Comparison of ENCODE assay signal across 7 mouse cellular contexts in genomic region chr6:71908481-71909381, GRCm38 (mm10). TPM values are rescaled to one million over a fixed set of nuclear protein-coding genes. Genes with fewer than 3 reads are reported as not detected.
DNase-seq lines count a peak whose midpoint lies in the region; ATAC-seq lines count a peak whose summit lies in the region.

Gene Ptcd3 (minus strand): TSS chr6:71908750.
Gene Polr1a (plus strand): TSS chr6:71909053.

- H3K4me3 ChIP-seq in embryonic facial prominence, embryonic 12.5 days: peak within 1 kb of the TSS; percentile 57
- peak within 1 kb of the TSS; percentile 72 for H3K4me3 ChIP-seq in limb, embryonic 11.5 days (ENCODE audit: low read depth, low read length)
- peak within 1 kb of the TSS; percentile 64 for H3K4me3 ChIP-seq in midbrain, embryonic 14.5 days (replicated peaks; ENCODE audit: low read depth, low read length)

- peaks cover 24% of the 10 kb centered on the region; the same call in 1 of the 2 replicates for H3K4me1 ChIP-seq in embryonic facial prominence, embryonic 12.5 days
- no peaks in the 10 kb centered on the region for H3K4me1 ChIP-seq in limb, embryonic 11.5 days (ENCODE audit: control insufficient read depth, insufficient read depth, low read length)
- H3K4me1 ChIP-seq in midbrain, embryonic 14.5 days (ENCODE audit: control insufficient read depth, insufficient read depth, low read length): peaks cover 4% of the 10 kb centered on the region

- no peaks in the 10 kb centered on the region for H3K9me3 ChIP-seq in embryonic facial prominence, embryonic 12.5 days
- no peaks in the 10 kb centered on the region for H3K9me3 ChIP-seq in limb, embryonic 11.5 days (ENCODE audit: control insufficient read depth, low read length)
- no peaks in the 10 kb centered on the region for H3K9me3 ChIP-seq in midbrain, embryonic 14.5 days (ENCODE audit: control insufficient read depth, low read length)

- WGBS in embryonic facial prominence, embryonic 12.5 days: under 1% methylated on average over 56 of the region's 58 CpGs
- WGBS in limb, embryonic 11.5 days: under 1% methylated on average over 58 of the region's 58 CpGs
- under 1% methylated on average over 58 of the region's 58 CpGs for WGBS in midbrain, embryonic 14.5 days

- H3K9ac ChIP-seq in embryonic facial prominence, embryonic 12.5 days: peak within 1 kb of the TSS; percentile 60
- H3K9ac ChIP-seq in limb, embryonic 11.5 days (ENCODE audit: low read length): peak within 1 kb of the TSS; percentile 69
- H3K9ac ChIP-seq in midbrain, embryonic 14.5 days (replicated peaks; ENCODE audit: low read length): peak within 1 kb of the TSS; percentile 55

- peak; percentile 91 for DNase-seq in adrenal gland, postnatal 25 days
- DNase-seq in heart, adult 11 months: peak; percentile 98
- DNase-seq in kidney, adult 18-20 months: peak; percentile 95
- DNase-seq in limb, embryonic 11.5 days (ENCODE audit: low spot score): peak; percentile 95
- peak; percentile 97 for DNase-seq in midbrain, embryonic 14.5 days
- DNase-seq in spleen, adult 18-20 months: peak; percentile 78 to 90

- H3K27me3 ChIP-seq in embryonic facial prominence, embryonic 12.5 days: no peaks in the 10 kb centered on the region
- no peaks in the 10 kb centered on the region for H3K27me3 ChIP-seq in limb, embryonic 11.5 days (ENCODE audit: control insufficient read depth, insufficient read depth, low read length)
- no peaks in the 10 kb centered on the region for H3K27me3 ChIP-seq in midbrain, embryonic 14.5 days (ENCODE audit: control insufficient read depth, insufficient read depth, low read length)

- H3K36me3 ChIP-seq in embryonic facial prominence, embryonic 12.5 days: peaks cover 23% of the 10 kb centered on the region
- peaks cover 8% of the 10 kb centered on the region; the same call in 1 of the 2 replicates for H3K36me3 ChIP-seq in limb, embryonic 11.5 days (ENCODE audit: control insufficient read depth, insufficient read depth, low read length)
- H3K36me3 ChIP-seq in midbrain, embryonic 14.5 days (ENCODE audit: control insufficient read depth, insufficient read depth, low read length): peaks cover 28% of the 10 kb centered on the region

- ATAC-seq in embryonic facial prominence, embryonic 12.5 days (ENCODE audit: insufficient number of reproducible peaks, insufficient read depth, low FRiP score, low TSS enrichment): peak; percentile 88
- ATAC-seq in limb, embryonic 11.5 days (ENCODE audit: insufficient number of reproducible peaks, low FRiP score, low TSS enrichment, low read depth): peak; percentile 88
- ATAC-seq in midbrain, embryonic 14.5 days (ENCODE audit: low FRiP score, low TSS enrichment): peak; percentile 93

- H3K27ac ChIP-seq in embryonic facial prominence, embryonic 12.5 days: 0 out of 2 replicates have a peak within 1 kb of the TSS, but pooled peaks have one; percentile 26
- 0 out of 2 replicates have a peak within 1 kb of the TSS, but pooled peaks have one; percentile 33 for H3K27ac ChIP-seq in limb, embryonic 11.5 days (replicated peaks; ENCODE audit: low read depth, low read length)
- peak within 1 kb of the TSS; percentile 49 for H3K27ac ChIP-seq in midbrain, embryonic 14.5 days (replicated peaks; ENCODE audit: low read depth, low read length)

- H3K4me2 ChIP-seq in embryonic facial prominence, embryonic 12.5 days (replicated peaks): peak within 1 kb of the TSS; percentile 83
- peak within 1 kb of the TSS; percentile 53 for H3K4me2 ChIP-seq in limb, embryonic 11.5 days (ENCODE audit: low read depth, severe bottlenecking)
- H3K4me2 ChIP-seq in midbrain, embryonic 14.5 days (ENCODE audit: low read length): peak within 1 kb of the TSS; percentile 83

RNA-seq across cellular contexts. Expression of gene Ptcd3, which starts in this region (rescaled TPM):
- total RNA-seq in adrenal gland, postnatal 25 days (2021): 107 and 108 TPM in 2 replicates
- polyA plus RNA-seq in embryonic facial prominence, embryonic 12.5 days (2016; fragmentation: Nextera tagmentation; extraction: Ambion mirVana): 122 and 126 TPM in 2 replicates
- 138 TPM in 2 replicates for polyA plus RNA-seq in limb, embryonic 11.5 days (2014; fragmentation: Nextera tagmentation; extraction: Ambion mirVana)
- polyA plus RNA-seq in midbrain, embryonic 14.5 days (2014; fragmentation: Nextera tagmentation; extraction: Ambion mirVana): 72.3 and 99.8 TPM in 2 replicates

RNA-seq across cellular contexts. Expression of gene Polr1a, which starts in this region (rescaled TPM):
- 75.1 and 76.9 TPM in 2 replicates for total RNA-seq in adrenal gland, postnatal 25 days (2021)
- polyA plus RNA-seq in embryonic facial prominence, embryonic 12.5 days (2016; fragmentation: Nextera tagmentation; extraction: Ambion mirVana): 41.7 and 42.7 TPM in 2 replicates
- polyA plus RNA-seq in limb, embryonic 11.5 days (2014; fragmentation: Nextera tagmentation; extraction: Ambion mirVana): 31.0 and 36.1 TPM in 2 replicates
- 11.7 and 17.4 TPM in 2 replicates for polyA plus RNA-seq in midbrain, embryonic 14.5 days (2014; fragmentation: Nextera tagmentation; extraction: Ambion mirVana)

Comparison
In these comparisons a context has a peak if more than half of its experiments do, and no peak if none do; other contexts are left out.
1. Peak in every context shown above with its lines: DNase-seq, ATAC-seq, H3K4me3 ChIP-seq and H3K27ac ChIP-seq.